Mouse (Mus musculus) central nervous system, embryonic 14 days (tissue): ENCODE results near the gene Fiz1. TPM values are rescaled to one million over a fixed set of nuclear protein-coding genes. Genes with fewer than 3 reads are reported as not detected.

Experiments
- polyA plus RNA-seq: library from polyadenylated mRNA; depleted of rRNA; stranded (reverse); fragments of >200 nt; gene quantifications from 2 replicates; pipeline ENCODE4 v1.2.3, GENCODE M21; 2012; rRNA removed

The Fiz1 gene
- polyA plus RNA-seq = 47.0 and 53.2 TPM in 2 replicates

GRCm38 (mm10) chr7:5014251-5015117, at the start of gene Fiz1, which contains the start of gene Zfp524:
Gene Fiz1, minus strand, starts transcription at chr7:5014697.
Gene Zfp524, plus strand, starts transcription at chr7:5014415.

GRCm38 (mm10) chr7:5061774-5062359, 47.4 kb upstream of the Fiz1 start, which contains the start of gene U2af2:
Gene U2af2, plus strand, starts transcription at chr7:5062143.

GRCm38 (mm10) chr7:5051193-5052192, 37.0 kb upstream of the Fiz1 start, which contains the start of gene Zfp580:
Gene Zfp580, plus strand, starts transcription at chr7:5051538.

GRCm38 (mm10) chr7:5038109-5038732, 23.7 kb upstream of the Fiz1 start, which contains the start of gene Zfp784:
Gene Zfp784, minus strand, starts transcription at chr7:5038446.

GRCm38 (mm10) chr7:5033818-5034217, 19.3 kb upstream of the Fiz1 start, which contains the start of gene 4632433K11Rik:
Gene 4632433K11Rik, plus strand, starts transcription at chr7:5034118.

GRCm38 (mm10) chr7:5020000-5020681, 5.6 kb upstream of the Fiz1 start, which contains the start of the genes Zfp865 and Ccdc106:
Gene Zfp865, plus strand, starts transcription at chr7:5020376.
Gene Ccdc106, plus strand, starts transcription at chr7:5020553.

GRCm38 (mm10) chr7:5015118-5016001, 863 bp upstream of the Fiz1 start, which contains the start of gene Gm44973:
Gene Gm44973, plus strand, starts transcription at chr7:5015496.

GRCm38 (mm10) chr7:4996003-4996895, 18.2 kb downstream of the Fiz1 start, which contains the start of gene Zfp579:
Gene Zfp579, minus strand, starts transcription at chr7:4996158.

GRCm38 (mm10) chr7:4971068-4971467, 43.4 kb downstream of the Fiz1 start, which contains the start of gene Sbk3:
Gene Sbk3, minus strand, starts transcription at chr7:4971168.

GRCm38 (mm10) chr7:4964272-4964671, 50.2 kb downstream of the Fiz1 start, which contains the start of gene Sbk2:
Gene Sbk2, minus strand, starts transcription at chr7:4964406.

Other genes with a start within 250 kb of the Fiz1 start
- gene Fam71e2, start 243.4 kb downstream of the Fiz1 start, polyA plus RNA-seq = not detected in 2 replicates
- 0.34 and 0.39 TPM in 2 replicates for gene Il11, start 231.8 kb downstream of the Fiz1 start, polyA plus RNA-seq
- gene Tmem190, start 231.8 kb downstream of the Fiz1 start, polyA plus RNA-seq = not detected in 2 replicates
- 3.9 and 5.6 TPM in 2 replicates for gene Tmem238, start 225.0 kb downstream of the Fiz1 start, polyA plus RNA-seq
- gene Rpl28, start 221.8 kb downstream of the Fiz1 start, polyA plus RNA-seq = 362 and 481 TPM in 2 replicates
- gene Ube2s, start 202.1 kb downstream of the Fiz1 start, polyA plus RNA-seq = 465 and 518 TPM in 2 replicates
- 106 and 108 TPM in 2 replicates for gene Shisa7, start 170.0 kb downstream of the Fiz1 start, polyA plus RNA-seq
- 2.7 and 3.3 TPM in 2 replicates for gene Isoc2b, start 144.4 kb downstream of the Fiz1 start, polyA plus RNA-seq
- 8.8 and 9.2 TPM in 2 replicates for gene Isoc2a, start 137.5 kb downstream of the Fiz1 start, polyA plus RNA-seq
- gene Gm36210, start 108.2 kb downstream of the Fiz1 start, polyA plus RNA-seq = 0.53 and 0.79 TPM in 2 replicates
- 13.4 and 14.8 TPM in 2 replicates for gene Zfp628, start 99.5 kb downstream of the Fiz1 start, polyA plus RNA-seq
- gene Nat14, start 92.7 kb downstream of the Fiz1 start, polyA plus RNA-seq = 21.3 and 21.4 TPM in 2 replicates
- 2.8 and 6.2 TPM in 2 replicates for gene Ssc5d, start 88.9 kb downstream of the Fiz1 start, polyA plus RNA-seq
- gene Sbk2, start 50.3 kb downstream of the Fiz1 start, polyA plus RNA-seq = 0.07 and 0.23 TPM in 2 replicates
- gene Sbk3, start 43.5 kb downstream of the Fiz1 start, polyA plus RNA-seq = 0.95 and 1.2 TPM in 2 replicates
- gene Zfp579, start 18.5 kb downstream of the Fiz1 start, polyA plus RNA-seq = 142 and 145 TPM in 2 replicates
- 9.8 and 12.6 TPM in 2 replicates for gene Zfp524, start 282 bp downstream of the Fiz1 start, polyA plus RNA-seq
- gene Gm44973, start 799 bp upstream of the Fiz1 start, polyA plus RNA-seq = 0.09 TPM in 1 of 2 replicates, not detected in the other
- gene Zfp865, start 5.7 kb upstream of the Fiz1 start, polyA plus RNA-seq = 41.1 and 43.7 TPM in 2 replicates
- 38.6 and 43.6 TPM in 2 replicates for gene Ccdc106, start 5.9 kb upstream of the Fiz1 start, polyA plus RNA-seq
- not detected in 2 replicates for gene 4632433K11Rik, start 19.4 kb upstream of the Fiz1 start, polyA plus RNA-seq
- gene Zfp784, start 23.7 kb upstream of the Fiz1 start, polyA plus RNA-seq = 7.1 and 7.4 TPM in 2 replicates
- 53.1 and 65.2 TPM in 2 replicates for gene Zfp580, start 36.8 kb upstream of the Fiz1 start, polyA plus RNA-seq
- 446 and 475 TPM in 2 replicates for gene U2af2, start 47.4 kb upstream of the Fiz1 start, polyA plus RNA-seq
- gene Epn1, start 65.5 kb upstream of the Fiz1 start, polyA plus RNA-seq = 147 and 151 TPM in 2 replicates
- not detected in 2 replicates for gene Rfpl4, start 102.3 kb upstream of the Fiz1 start, polyA plus RNA-seq
- 0.28 and 0.36 TPM in 2 replicates for gene Rasl2-9, start 111.3 kb upstream of the Fiz1 start, polyA plus RNA-seq
- gene Vmn1r55, start 135.0 kb upstream of the Fiz1 start, polyA plus RNA-seq = not detected in 2 replicates
- gene Vmn1r56, start 182.1 kb upstream of the Fiz1 start, polyA plus RNA-seq = not detected in 2 replicates
- not detected in 2 replicates for gene Vmn1r57, start 203.8 kb upstream of the Fiz1 start, polyA plus RNA-seq